Mouse (Mus musculus): Measurements from ENCODE around the gene Babam2. TPM values are rescaled to one million over a fixed set of nuclear protein-coding genes. Genes with fewer than 3 reads are reported as not detected.

Babam2 gene
- polyA plus RNA-seq, 1 experiment from 2014 or later = 37.3 TPM

- ATAC-seq (ENCODE audit: insufficient number of reproducible peaks, insufficient read depth, low FRiP score, low read depth) = peak; percentile 40; the same call in 1 of the 2 replicates
- peaks cover 12 to 13% of the 10 kb centered on the region in 2 experiments for H3K4me1 ChIP-seq (ENCODE audit: control insufficient read depth in 2 of 2, insufficient read depth in 2 of 2, low read length in 2 of 2)
- H3K4me3 ChIP-seq (ENCODE audit: control insufficient read depth in 1 of 2, insufficient read depth in 1 of 2, low read depth in 1 of 2, low read length in 2 of 2) = no peak overlapping the region
- 0 out of 2 replicates have a peak, but pooled peaks cover 3% of the 10 kb centered on the region for H3K36me3 ChIP-seq (ENCODE audit: control insufficient read depth, insufficient read depth, low read length)
- peak overlapping the region; percentile 46 for H3K9ac ChIP-seq (ENCODE audit: low read length)
- H3K27ac ChIP-seq (replicated peaks in 1 of 2; ENCODE audit: control insufficient read depth in 1 of 2, insufficient read depth in 1 of 2, low read depth in 2 of 2, low read length in 2 of 2) = peak overlapping the region in 1 of 2 experiments; percentile 67; a peak in 2 of 4 replicates
- H3K27me3 ChIP-seq (ENCODE audit: control insufficient read depth, insufficient read depth, low read length) = no peaks in the 10 kb centered on the region
- no peaks in the 10 kb centered on the region for H3K9me3 ChIP-seq (ENCODE audit: control insufficient read depth, low read length)
- peak overlapping the region; percentile 31 for H3K4me2 ChIP-seq (ENCODE audit: low read length)
- WGBS = 26% methylated on average over 7 of the region's 7 CpGs
Observed at GRCm38 (mm10) chr5:32080490-32081219, 383.2 kb downstream of the Babam2 start.

- ATAC-seq (ENCODE audit: insufficient number of reproducible peaks, insufficient read depth, low FRiP score, low read depth) = no peak
- H3K27me3 ChIP-seq (ENCODE audit: control insufficient read depth, insufficient read depth, low read length) = no peaks in the 10 kb centered on the region
Observed at GRCm38 (mm10) chr5:32084401-32084804, 386.9 kb downstream of the Babam2 start.

DNA sequence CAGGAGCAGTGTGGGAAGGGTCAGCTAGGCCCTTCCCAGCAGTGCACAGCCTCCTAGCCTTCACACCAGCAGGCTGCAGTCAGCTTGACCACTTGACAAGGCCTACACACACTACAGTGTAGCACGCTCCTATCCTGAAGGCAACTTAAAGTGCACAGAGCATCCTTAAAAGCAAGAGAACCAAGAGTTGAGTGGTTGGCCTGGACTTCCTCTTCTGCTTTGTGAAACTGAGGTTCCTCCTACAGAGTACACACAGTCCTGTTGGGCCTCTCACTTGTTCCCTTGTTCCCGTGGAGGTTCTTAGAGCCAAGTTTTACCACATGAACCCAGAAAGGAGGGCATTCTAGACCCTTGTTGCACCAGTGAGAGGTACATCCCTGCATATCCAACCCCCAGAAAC, 388.1 kb downstream of the Babam2 start:
- no peak overlapping the region for H3K9ac ChIP-seq (ENCODE audit: low read length)
- no peak overlapping the region for H3K27ac ChIP-seq (replicated peaks in 1 of 2; ENCODE audit: control insufficient read depth in 1 of 2, insufficient read depth in 1 of 2, low read depth in 2 of 2, low read length in 2 of 2)
- 0 out of 2 replicates have a peak, but pooled peaks cover 4% of the 10 kb centered on the region for H3K36me3 ChIP-seq (ENCODE audit: control insufficient read depth, insufficient read depth, low read length)
- WGBS = 85% methylated on average over 2 of the region's 2 CpGs
- H3K4me1 ChIP-seq (ENCODE audit: control insufficient read depth in 2 of 2, insufficient read depth in 2 of 2, low read length in 2 of 2) = peaks cover 13 to 16% of the 10 kb centered on the region in 2 experiments
- H3K4me2 ChIP-seq (ENCODE audit: low read length) = no peak overlapping the region
- no peaks in the 10 kb centered on the region for H3K27me3 ChIP-seq (ENCODE audit: control insufficient read depth, insufficient read depth, low read length)
- no peaks in the 10 kb centered on the region for H3K9me3 ChIP-seq (ENCODE audit: control insufficient read depth, low read length)
- no peak for ATAC-seq (ENCODE audit: insufficient number of reproducible peaks, insufficient read depth, low FRiP score, low read depth)
- H3K4me3 ChIP-seq (ENCODE audit: control insufficient read depth in 1 of 2, insufficient read depth in 1 of 2, low read depth in 1 of 2, low read length in 2 of 2) = no peak overlapping the region

More at GRCm38 (mm10) chr5:32084401-32084804, 386.9 kb downstream of the Babam2 start:
- Histone ChIP-seq H3K9ac (ENCODE audit: low read length) (no peak overlapping the region), H3K9me3 (ENCODE audit: control insufficient read depth, low read length) (no peaks in the 10 kb centered on the region), H3K27ac (replicated peaks in 1 of 2; ENCODE audit: control insufficient read depth in 1 of 2, insufficient read depth in 1 of 2, low read depth in 2 of 2, low read length in 2 of 2) (no peak overlapping the region), H3K4me2 (ENCODE audit: low read length) (no peak overlapping the region), H3K4me3 (ENCODE audit: control insufficient read depth in 1 of 2, insufficient read depth in 1 of 2, low read depth in 1 of 2, low read length in 2 of 2) (no peak overlapping the region), H3K36me3 (ENCODE audit: control insufficient read depth, insufficient read depth, low read length) (0 out of 2 replicates have a peak, but pooled peaks cover 4% of the 10 kb centered on the region), H3K4me1 (ENCODE audit: control insufficient read depth in 2 of 2, insufficient read depth in 2 of 2, low read length in 2 of 2) (peaks cover 14 to 15% of the 10 kb centered on the region in 2 experiments)
- 80% methylated on average over 10 of the region's 10 CpGs for WGBS

DNA sequence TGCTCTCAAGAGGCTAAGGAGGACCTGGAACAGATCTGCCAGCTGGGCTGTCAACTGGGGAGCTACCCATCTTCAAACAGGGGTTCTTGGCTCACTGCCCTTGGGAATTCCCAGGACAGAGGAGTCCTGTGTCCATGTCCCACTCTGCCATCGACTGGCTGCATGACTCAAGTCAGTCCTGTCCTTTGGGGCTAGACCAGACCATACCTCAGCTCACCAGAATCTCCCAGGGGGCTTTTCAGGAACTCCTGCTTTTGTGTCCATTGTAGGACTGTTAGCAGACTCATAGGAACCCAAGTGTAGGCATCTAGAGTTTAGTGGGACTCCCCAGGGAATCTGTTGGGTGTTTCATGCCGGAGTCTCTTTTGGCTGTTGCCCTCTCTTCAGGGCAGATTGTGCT, 388.5 kb downstream of the Babam2 start:
- ATAC-seq (ENCODE audit: insufficient number of reproducible peaks, insufficient read depth, low FRiP score, low read depth) = no peak
- Histone ChIP-seq H3K27ac (replicated peaks in 1 of 2; ENCODE audit: control insufficient read depth in 1 of 2, insufficient read depth in 1 of 2, low read depth in 2 of 2, low read length in 2 of 2) (no peak overlapping the region), H3K4me3 (ENCODE audit: control insufficient read depth in 1 of 2, insufficient read depth in 1 of 2, low read depth in 1 of 2, low read length in 2 of 2) (no peak overlapping the region), H3K9me3 (ENCODE audit: control insufficient read depth, low read length) (no peaks in the 10 kb centered on the region), H3K36me3 (ENCODE audit: control insufficient read depth, insufficient read depth, low read length) (0 out of 2 replicates have a peak, but pooled peaks cover 4% of the 10 kb centered on the region), H3K4me2 (ENCODE audit: low read length) (no peak overlapping the region), H3K27me3 (ENCODE audit: control insufficient read depth, insufficient read depth, low read length) (no peaks in the 10 kb centered on the region), H3K4me1 (ENCODE audit: control insufficient read depth in 2 of 2, insufficient read depth in 2 of 2, low read length in 2 of 2) (peaks cover 9 to 13% of the 10 kb centered on the region in 2 experiments), H3K9ac (ENCODE audit: low read length) (no peak overlapping the region)
- 81% methylated on average over 2 of the region's 2 CpGs for WGBS

- WGBS = 87% methylated on average over 6 of the region's 6 CpGs
- no peak for ATAC-seq (ENCODE audit: insufficient number of reproducible peaks, insufficient read depth, low FRiP score, low read depth)
- no peaks in the 10 kb centered on the region for H3K9me3 ChIP-seq (ENCODE audit: control insufficient read depth, low read length)
Observed at GRCm38 (mm10) chr5:32086526-32087090, 389.1 kb downstream of the Babam2 start.

GRCm38 (mm10) chr5:32089481-32089880, 392.0 kb downstream of the Babam2 start:
- Histone ChIP-seq H3K27me3 (ENCODE audit: control insufficient read depth, insufficient read depth, low read length) (no peaks in the 10 kb centered on the region), H3K36me3 (ENCODE audit: control insufficient read depth, insufficient read depth, low read length) (0 out of 2 replicates have a peak, but pooled peaks cover 4% of the 10 kb centered on the region), H3K4me2 (ENCODE audit: low read length) (0 out of 2 replicates have a peak overlapping the region, but pooled peaks have one; percentile 4), H3K9me3 (ENCODE audit: control insufficient read depth, low read length) (no peaks in the 10 kb centered on the region), H3K9ac (ENCODE audit: low read length) (no peak overlapping the region), H3K27ac (replicated peaks in 1 of 2; ENCODE audit: control insufficient read depth in 1 of 2, insufficient read depth in 1 of 2, low read depth in 2 of 2, low read length in 2 of 2) (no peak overlapping the region), H3K4me1 (ENCODE audit: control insufficient read depth in 2 of 2, insufficient read depth in 2 of 2, low read length in 2 of 2) (peaks cover 3 to 9% of the 10 kb centered on the region in 2 experiments; a peak in 2 of 4 replicates), H3K4me3 (ENCODE audit: control insufficient read depth in 1 of 2, insufficient read depth in 1 of 2, low read depth in 1 of 2, low read length in 2 of 2) (no peak overlapping the region)
- WGBS = 21% methylated on average over 5 of the region's 5 CpGs
- ATAC-seq (ENCODE audit: insufficient number of reproducible peaks, insufficient read depth, low FRiP score, low read depth) = no peak

More at GRCm38 (mm10) chr5:32086526-32087090, 389.1 kb downstream of the Babam2 start:
- no peak overlapping the region for H3K9ac ChIP-seq (ENCODE audit: low read length)
- no peak overlapping the region for H3K27ac ChIP-seq (replicated peaks in 1 of 2; ENCODE audit: control insufficient read depth in 1 of 2, insufficient read depth in 1 of 2, low read depth in 2 of 2, low read length in 2 of 2)
- H3K4me3 ChIP-seq (ENCODE audit: control insufficient read depth in 1 of 2, insufficient read depth in 1 of 2, low read depth in 1 of 2, low read length in 2 of 2) = no peak overlapping the region
- peaks cover 3 to 8% of the 10 kb centered on the region in 2 experiments; a peak in 2 of 4 replicates for H3K4me1 ChIP-seq (ENCODE audit: control insufficient read depth in 2 of 2, insufficient read depth in 2 of 2, low read length in 2 of 2)
- no peaks in the 10 kb centered on the region for H3K27me3 ChIP-seq (ENCODE audit: control insufficient read depth, insufficient read depth, low read length)
- 0 out of 2 replicates have a peak, but pooled peaks cover 4% of the 10 kb centered on the region for H3K36me3 ChIP-seq (ENCODE audit: control insufficient read depth, insufficient read depth, low read length)
- no peak overlapping the region for H3K4me2 ChIP-seq (ENCODE audit: low read length)

DNA sequence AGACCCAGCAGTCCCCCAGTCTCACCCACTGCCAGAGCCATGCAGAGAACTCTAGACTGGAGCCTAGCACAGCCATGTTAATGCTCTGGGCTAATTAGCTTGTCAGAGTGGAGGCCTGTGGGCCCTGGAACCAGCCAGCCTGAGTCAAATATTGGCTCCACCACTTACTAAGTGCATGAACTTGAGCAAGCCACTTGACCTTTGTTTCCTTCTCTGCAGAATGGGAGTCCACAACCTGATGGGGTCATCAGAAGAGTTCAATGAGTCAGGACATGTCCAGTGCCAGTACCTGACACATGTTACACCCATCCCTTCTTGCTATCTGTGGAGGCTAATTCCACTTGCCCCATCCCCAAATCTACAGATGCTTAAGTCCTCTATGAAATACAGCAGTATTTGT, 394.8 kb downstream of the Babam2 start:
- no peak overlapping the region for H3K4me2 ChIP-seq (ENCODE audit: low read length)
- H3K9ac ChIP-seq (ENCODE audit: low read length) = no peak overlapping the region
- H3K9me3 ChIP-seq (ENCODE audit: control insufficient read depth, low read length) = no peaks in the 10 kb centered on the region
- H3K36me3 ChIP-seq (ENCODE audit: control insufficient read depth, insufficient read depth, low read length) = no peaks in the 10 kb centered on the region
- H3K4me1 ChIP-seq (ENCODE audit: control insufficient read depth in 2 of 2, insufficient read depth in 2 of 2, low read length in 2 of 2) = peaks cover 3 to 9% of the 10 kb centered on the region in 2 experiments; a peak in 2 of 4 replicates
- H3K27me3 ChIP-seq (ENCODE audit: control insufficient read depth, insufficient read depth, low read length) = no peaks in the 10 kb centered on the region
- H3K27ac ChIP-seq (replicated peaks in 1 of 2; ENCODE audit: control insufficient read depth in 1 of 2, insufficient read depth in 1 of 2, low read depth in 2 of 2, low read length in 2 of 2) = no peak overlapping the region
- H3K4me3 ChIP-seq (ENCODE audit: control insufficient read depth in 1 of 2, insufficient read depth in 1 of 2, low read depth in 1 of 2, low read length in 2 of 2) = no peak overlapping the region
- no peak for ATAC-seq (ENCODE audit: insufficient number of reproducible peaks, insufficient read depth, low FRiP score, low read depth)

All from heart, embryonic 14.5 days (tissue).